ENCODE assay signal across 14 mouse cellular contexts in genomic region chr14:99210431-99210830, GRCm38 (mm10).
"Had no signal": no experiment of that assay in that cellular context is flagged by ENCODE, and none has a peak within 500 bp of the region (broad histone marks: within the 10 kb centered on the region; RNA-seq: fewer than 3 reads in every experiment).

No protein-coding gene starts in this region.

- DNase-seq: kidney, adult 8-10 months; kidney, postnatal 10 days; kidney, postnatal 36 days; liver; lung, adult 18-20 months; lung, postnatal 10 days; lung, postnatal 36 days; retina, postnatal 1 day; spleen, adult 18-20 months; thymus, postnatal 25 days had no signal

- ATAC-seq: intestine, postnatal 0 days; liver, embryonic 12.5 days; midbrain, embryonic 13.5 days; midbrain, embryonic 16.5 days had no signal
